Mouse (Mus musculus) megakaryocyte, embryonic 14.5 days (primary cell): ENCODE measurements around the gene Clmp. TPM values are rescaled to one million over a fixed set of nuclear protein-coding genes. Genes with fewer than 3 reads are reported as not detected.
A peak's percentile ranks its signal among the peaks of the same experiment; 100 is the strongest.

Experiments
- H3K27me3 ChIP-seq: replicated peaks from 2 replicates; pipeline ENCODE3; 2012; ENCODE audit warnings: inconsistent platforms
- H3K36me3 ChIP-seq: replicated peaks from 2 replicates; pipeline ENCODE3; 2012; ENCODE audit warnings: low read length, inconsistent platforms, mixed read lengths
- H3K4me1 ChIP-seq: 2 replicates; pipeline ENCODE4 v1.6.1; 2012; ENCODE audit warnings: inconsistent platforms
- H3K4me3 ChIP-seq: replicated peaks from 2 replicates; pipeline ENCODE3; 2012; ENCODE audit warnings: moderate library complexity, mild to moderate bottlenecking, inconsistent platforms
- H3K9me3 ChIP-seq: 2 replicates; pipeline ENCODE4 v1.6.1; 2012; ENCODE audit warnings: inconsistent platforms
- FLI1 ChIP-seq: IDR thresholded peaks from 2 replicates; pipeline ENCODE4 v1.6.1; 2012; ENCODE audit warnings: low read length, inconsistent platforms, mixed read lengths
- GATA1 ChIP-seq: IDR thresholded peaks from 3 replicates; pipeline ENCODE4 v1.6.1; 2012; ENCODE audit warnings: mixed read lengths, low read length, inconsistent platforms, borderline replicate concordance
- polyA plus RNA-seq: library from polyadenylated mRNA; stranded (reverse); fragments of >175 nt; gene quantifications from 2 replicates; pipeline ENCODE4 v1.2.3, GENCODE M21; 2012; ENCODE audit warnings: low replicate concordance; ENCODE audit not compliant: insufficient read depth

Gene Clmp
- polyA plus RNA-seq, 1 experiment: 1.1 TPM

DNA sequence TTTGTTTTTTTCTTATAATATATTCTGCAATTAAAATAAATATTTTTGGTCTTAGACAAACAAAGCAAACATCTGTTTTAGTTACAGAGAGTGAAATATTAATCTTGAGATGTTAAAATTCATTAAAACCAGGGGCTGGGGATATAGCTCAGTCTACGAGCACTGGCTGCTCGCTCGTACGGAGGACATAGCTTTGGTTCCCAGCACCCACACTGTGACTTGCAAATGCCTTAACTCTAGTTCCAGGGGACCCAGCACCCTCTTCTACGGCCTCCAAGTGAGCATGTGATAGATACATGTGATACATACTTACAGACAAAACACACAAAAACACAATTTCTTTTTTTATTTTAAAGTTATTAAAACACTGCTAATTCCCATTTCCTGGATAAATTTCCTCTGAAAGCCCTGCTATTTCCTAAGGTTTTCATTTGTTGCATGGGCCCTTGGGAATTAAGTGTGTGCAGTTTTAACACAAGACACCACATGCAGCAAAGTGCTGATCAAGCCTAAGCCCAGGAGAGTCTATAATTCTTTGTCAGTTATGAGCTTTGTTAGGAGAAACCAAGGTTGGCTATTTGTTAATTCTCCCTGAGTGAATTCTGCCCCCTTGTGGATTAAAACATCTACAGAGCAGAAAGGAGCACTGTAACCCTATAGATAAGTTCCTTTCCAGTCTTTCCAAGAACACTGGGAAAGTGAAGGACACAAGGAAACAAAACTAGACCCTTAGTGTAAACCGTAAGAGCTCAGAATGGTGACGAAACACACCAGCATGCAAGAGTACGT, 64.3 kb downstream of the Clmp start:
- Histone ChIP-seq H3K4me3 (no peak overlapping the region), H3K9me3 (no peaks in the 10 kb centered on the region), H3K27me3 (peaks cover 27% of the 10 kb centered on the region), H3K4me1 (peaks cover 3% of the 10 kb centered on the region; the same call in 1 of the 2 replicates), H3K36me3 (no peaks in the 10 kb centered on the region)
- no peak for TF ChIP-seq FLI1
- TF ChIP-seq GATA1: no peak

DNA sequence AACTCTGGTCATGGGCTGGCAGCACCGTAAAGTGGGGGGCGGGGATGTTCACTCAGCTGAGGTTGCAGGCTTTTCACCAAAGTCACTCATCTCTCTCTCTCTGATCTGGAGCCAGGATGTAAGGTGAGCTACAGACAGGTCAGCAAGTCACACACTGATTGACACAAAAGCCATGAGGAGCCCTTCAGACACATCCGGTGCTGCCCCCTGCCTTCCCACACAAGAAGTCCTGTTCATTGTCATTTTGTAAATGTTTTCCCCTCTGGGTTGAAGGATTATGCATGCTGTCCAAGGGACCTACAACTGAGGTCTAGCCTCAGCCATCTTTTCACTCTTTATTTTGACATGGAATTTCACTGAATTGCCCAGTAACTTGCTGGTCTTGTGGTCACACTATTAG, 66.0 kb downstream of the Clmp start:
- Histone ChIP-seq H3K4me1 (peaks cover 7% of the 10 kb centered on the region), H3K27me3 (peaks cover 20% of the 10 kb centered on the region), H3K36me3 (no peaks in the 10 kb centered on the region), H3K9me3 (no peaks in the 10 kb centered on the region), H3K4me3 (no peak overlapping the region)
- TF ChIP-seq GATA1 (no peak), FLI1 (no peak)

DNA sequence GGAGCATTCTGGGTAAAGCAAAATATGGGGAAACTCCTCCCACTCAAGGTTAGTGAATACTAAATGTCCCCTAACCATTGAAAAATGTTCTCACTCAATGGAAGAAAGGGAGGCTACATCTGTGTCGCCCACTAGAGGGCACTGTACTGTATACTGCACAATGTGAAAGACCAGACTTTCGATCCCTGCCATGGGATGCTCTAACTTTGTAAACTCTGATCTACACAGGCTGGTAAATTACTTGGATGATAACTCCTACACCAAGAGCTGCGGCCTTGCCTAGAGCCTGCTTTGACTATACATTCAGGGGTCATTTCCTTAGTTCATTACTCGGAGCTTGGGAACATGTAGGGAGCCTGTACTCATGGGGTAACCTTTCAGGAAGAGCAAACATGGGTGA, 70.6 kb downstream of the Clmp start:
- H3K4me3 ChIP-seq: peak overlapping the region; percentile 83

DNA sequence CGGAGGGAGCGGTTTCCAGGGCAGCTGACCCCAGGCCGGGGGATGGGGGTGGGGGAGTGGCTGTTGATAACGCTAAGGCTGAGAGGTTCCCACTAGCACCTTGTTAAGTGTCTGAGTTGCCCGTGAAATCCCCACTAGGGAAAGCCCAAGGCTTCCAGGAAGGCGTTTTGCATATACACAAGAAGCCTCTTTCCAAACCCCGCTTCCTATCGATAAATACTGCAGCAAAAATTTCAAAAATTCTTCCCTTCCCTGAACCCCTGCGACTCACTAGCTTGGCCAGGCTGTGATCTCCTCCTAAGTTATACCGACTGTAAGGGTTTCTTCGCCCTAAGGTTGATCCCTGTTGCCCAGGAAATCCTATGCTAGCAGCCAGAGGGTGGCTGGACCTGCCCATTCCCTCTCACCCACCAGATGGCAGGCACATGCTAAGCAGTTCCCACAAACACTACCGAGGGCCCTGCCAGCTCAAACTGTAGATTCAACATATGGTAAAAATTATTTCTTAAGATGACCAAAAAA, 71.4 kb downstream of the Clmp start:
- TF ChIP-seq FLI1 (no peak), GATA1 (no peak)
- H3K9me3 ChIP-seq: no peaks in the 10 kb centered on the region
- H3K4me3 ChIP-seq: peak overlapping the region; percentile 76
- peaks cover 19% of the 10 kb centered on the region for H3K4me1 ChIP-seq
- H3K27me3 ChIP-seq: peaks cover 12% of the 10 kb centered on the region
- H3K36me3 ChIP-seq: no peaks in the 10 kb centered on the region

More for the DNA sequence above, 70.6 kb downstream of the Clmp start:
- no peaks in the 10 kb centered on the region for H3K36me3 ChIP-seq
- H3K9me3 ChIP-seq: no peaks in the 10 kb centered on the region
- TF ChIP-seq FLI1 (no peak), GATA1 (no peak)
- peaks cover 19% of the 10 kb centered on the region for H3K4me1 ChIP-seq
- peaks cover 8% of the 10 kb centered on the region for H3K27me3 ChIP-seq

DNA sequence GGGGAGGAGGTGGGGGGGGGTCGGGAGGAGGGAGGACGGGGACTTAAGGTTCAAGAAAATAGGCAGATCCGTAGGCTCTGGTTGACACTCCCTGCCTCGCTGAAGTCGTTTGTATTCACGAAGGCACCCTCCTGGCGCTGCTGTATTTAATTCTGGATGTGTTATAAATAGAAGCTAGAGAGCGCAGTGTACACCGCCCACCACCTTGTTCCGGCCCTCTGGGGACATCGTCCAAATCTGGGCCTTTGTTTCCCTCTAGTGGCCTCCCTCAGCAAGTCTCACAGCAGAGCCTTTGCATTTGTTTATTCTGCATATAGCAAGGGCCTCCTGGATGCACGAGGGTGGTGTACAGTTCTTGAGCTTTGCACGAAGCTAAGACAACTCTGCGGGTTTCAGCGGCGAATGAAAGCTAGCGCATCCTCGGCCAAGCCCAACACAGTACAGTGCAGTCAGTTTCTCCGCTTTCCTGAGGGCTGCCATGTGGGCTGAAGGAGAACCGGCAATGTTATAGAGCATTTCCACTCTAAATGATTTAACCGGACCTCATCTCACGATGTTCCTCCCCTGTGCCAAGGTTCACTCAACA, 72.0 kb downstream of the Clmp start:
- peak overlapping the region; percentile 91 for H3K4me3 ChIP-seq
- no peaks in the 10 kb centered on the region for H3K36me3 ChIP-seq
- peaks cover 9% of the 10 kb centered on the region for H3K27me3 ChIP-seq
- H3K4me1 ChIP-seq: peaks cover 19% of the 10 kb centered on the region
- H3K9me3 ChIP-seq: no peaks in the 10 kb centered on the region
- no peak for TF ChIP-seq GATA1
- no peak for TF ChIP-seq FLI1

DNA sequence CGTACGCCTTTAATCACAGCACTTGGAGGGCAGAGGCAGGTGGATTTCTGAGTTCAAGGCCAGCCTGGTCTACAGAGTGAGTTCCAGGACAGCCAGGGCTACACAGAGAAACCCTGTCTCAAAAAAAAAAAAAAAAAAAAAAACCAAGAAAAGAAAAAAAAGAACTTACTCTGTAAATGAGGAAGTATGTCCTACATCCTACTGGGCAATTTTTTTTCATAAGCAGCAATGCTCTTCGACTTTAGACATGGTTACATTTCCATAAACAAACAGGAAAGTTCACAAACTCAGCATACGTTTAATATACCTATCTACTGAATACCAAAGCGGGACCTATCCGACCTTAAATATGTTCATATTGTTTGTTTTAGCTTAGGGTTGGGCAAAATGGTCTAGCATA, 76.6 kb downstream of the Clmp start:
- Histone ChIP-seq H3K27me3 (peaks cover 9% of the 10 kb centered on the region), H3K4me1 (peaks cover 30% of the 10 kb centered on the region), H3K4me3 (no peak overlapping the region), H3K9me3 (no peaks in the 10 kb centered on the region), H3K36me3 (no peaks in the 10 kb centered on the region)
- TF ChIP-seq GATA1 (no peak), FLI1 (no peak)

DNA sequence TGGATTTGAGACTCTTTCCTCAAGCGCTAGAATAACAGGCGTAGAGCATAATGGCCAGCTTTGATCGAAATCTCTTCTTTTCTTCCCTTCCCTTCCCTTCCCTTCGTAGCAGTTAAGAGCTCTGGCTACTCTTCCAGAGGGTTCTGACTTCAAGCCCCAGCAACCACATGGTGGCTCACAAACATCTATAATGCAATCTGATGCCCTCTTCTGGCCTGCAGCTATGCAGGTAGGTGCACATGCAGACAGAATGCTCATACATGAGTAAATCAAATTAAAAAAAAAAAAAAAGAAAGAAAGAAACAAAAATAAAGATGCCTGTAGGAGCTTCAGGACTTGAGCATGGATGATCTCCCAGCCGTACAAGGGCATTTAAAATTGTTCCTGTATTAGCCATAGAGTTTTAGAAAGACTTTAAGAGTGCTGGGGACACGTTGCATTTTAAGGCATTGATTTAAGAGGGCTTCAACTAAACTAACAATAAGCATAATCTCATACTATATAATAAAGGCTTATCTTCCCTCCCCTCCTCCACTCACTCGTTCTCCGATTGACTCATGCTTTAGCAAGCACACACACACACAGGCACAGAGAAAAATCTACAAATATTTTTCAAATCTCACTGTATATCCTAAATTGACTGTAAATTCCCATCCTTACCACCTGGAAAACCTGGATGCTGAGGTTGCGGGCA, 79.3 kb downstream of the Clmp start:
- no peak overlapping the region for H3K4me3 ChIP-seq
- no peaks in the 10 kb centered on the region for H3K9me3 ChIP-seq
- H3K27me3 ChIP-seq: peaks cover 9% of the 10 kb centered on the region
- no peak for TF ChIP-seq FLI1
- TF ChIP-seq GATA1: no peak
- H3K36me3 ChIP-seq: no peaks in the 10 kb centered on the region
- H3K4me1 ChIP-seq: peaks cover 26% of the 10 kb centered on the region

DNA sequence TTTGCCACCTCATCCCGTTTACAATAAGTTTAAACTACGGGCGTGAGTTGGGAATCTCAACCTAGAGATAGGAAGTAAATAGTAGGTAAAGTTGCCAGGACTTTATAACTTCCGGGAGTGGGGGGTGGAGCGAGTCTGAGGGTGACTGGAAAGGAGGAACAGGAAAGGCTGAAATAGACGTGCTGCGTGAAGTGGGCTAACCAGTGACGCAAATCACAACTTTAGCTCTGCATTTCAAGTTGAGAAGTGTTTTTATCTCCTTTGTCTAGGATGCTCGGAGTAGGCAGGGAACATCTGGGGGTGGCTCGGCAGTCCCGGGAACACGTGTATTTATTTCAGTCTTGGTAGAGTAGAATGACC, 79.8 kb downstream of the Clmp start:
- peak overlapping the region; percentile 28 for H3K4me3 ChIP-seq

DNA sequence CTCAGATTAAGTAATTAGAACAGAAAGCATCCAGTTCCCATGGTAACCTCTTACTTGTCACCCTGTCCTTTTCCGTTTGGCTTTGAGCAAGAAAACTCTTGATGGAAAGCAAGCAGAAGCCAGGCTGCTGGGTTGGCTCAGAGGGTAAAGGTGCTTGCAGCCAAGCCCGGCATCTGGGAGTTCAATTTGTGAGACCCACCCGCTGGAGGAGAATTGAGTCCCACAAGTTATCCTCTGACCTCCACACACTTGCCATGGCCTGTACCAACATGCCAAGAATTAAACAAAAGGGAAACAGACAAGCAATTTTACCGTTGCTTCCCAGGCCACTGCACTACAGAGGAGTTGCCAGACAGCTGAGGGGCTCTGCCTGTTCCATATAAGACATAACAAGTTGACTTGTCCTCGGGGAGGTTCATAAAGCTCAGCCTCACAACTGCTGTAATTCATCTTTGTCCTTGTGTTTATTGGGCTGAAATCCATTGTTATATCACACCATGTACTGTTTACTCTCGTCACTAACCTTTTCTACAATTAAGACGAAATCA, 80.4 kb downstream of the Clmp start:
- Histone ChIP-seq H3K4me1 (peaks cover 30% of the 10 kb centered on the region), H3K36me3 (no peaks in the 10 kb centered on the region), H3K27me3 (peaks cover 8% of the 10 kb centered on the region), H3K9me3 (no peaks in the 10 kb centered on the region), H3K4me3 (no peak overlapping the region)
- no peak for TF ChIP-seq GATA1
- no peak for TF ChIP-seq FLI1

More for the DNA sequence above, 79.8 kb downstream of the Clmp start:
- Histone ChIP-seq H3K9me3 (no peaks in the 10 kb centered on the region), H3K4me1 (peaks cover 30% of the 10 kb centered on the region), H3K27me3 (peaks cover 9% of the 10 kb centered on the region), H3K36me3 (no peaks in the 10 kb centered on the region)
- TF ChIP-seq FLI1 (no peak), GATA1 (no peak)

DNA sequence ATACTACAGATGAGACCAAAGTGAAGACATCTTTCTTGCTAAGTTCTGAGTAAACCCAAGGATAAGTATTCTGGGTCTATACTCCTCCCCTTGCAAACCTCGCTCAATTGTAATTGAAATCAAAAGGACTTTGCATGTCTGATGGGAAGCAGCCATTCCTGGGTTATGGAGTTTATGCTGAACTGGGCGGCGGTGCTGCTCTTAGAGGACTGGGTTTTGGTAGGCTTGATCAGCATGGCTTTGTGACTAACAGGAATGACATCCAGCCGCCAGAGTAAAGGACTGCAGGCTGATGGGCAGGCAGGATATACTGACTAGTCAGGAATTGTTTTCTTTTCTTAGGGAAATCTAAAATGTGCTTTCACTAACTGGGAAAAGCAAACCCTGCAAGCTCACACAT, 82.2 kb downstream of the Clmp start:
- Histone ChIP-seq H3K27me3 (peaks cover 2% of the 10 kb centered on the region), H3K36me3 (no peaks in the 10 kb centered on the region), H3K4me1 (peaks cover 30% of the 10 kb centered on the region), H3K4me3 (no peak overlapping the region), H3K9me3 (no peaks in the 10 kb centered on the region)
- no peak for TF ChIP-seq GATA1
- no peak for TF ChIP-seq FLI1
